Mouse (Mus musculus) cerebellum, adult 2 months (tissue): ENCODE results near the gene Gas7.

Source experiments
- CTCF ChIP-seq: fragments of 200-500 bp; IDR thresholded peaks from 2 replicates; pipeline ENCODE4 v1.5.1; 2011; ENCODE audit warnings: low read depth, mild to moderate bottlenecking, control low read depth, low read length, moderate library complexity, borderline replicate concordance; ENCODE audit not compliant: insufficient read depth
- POLR2A ChIP-seq: fragments of 200-500 bp; IDR thresholded peaks from 2 replicates; pipeline ENCODE4 v1.6.1; 2011; ENCODE audit warnings: low read length, control low read depth, borderline replicate concordance; ENCODE audit not compliant: insufficient read depth

GRCm38 (mm10) chr11:67567991-67568390, 112.8 kb downstream of the Gas7 start:
- TF ChIP-seq CTCF (no peak), POLR2A (no peak)
